Mouse (Mus musculus) C2C12 (cell line): Measurements from ENCODE around the gene Mrpl32.

ENCODE experiments used
- CEBPB ChIP-seq: IDR thresholded peaks from one replicate; pipeline ENCODE4 v1.6.1; 2011; ENCODE audit warnings: low read depth, mild to moderate bottlenecking, control low read depth, moderate library complexity
- CTCF ChIP-seq: IDR thresholded peaks from one replicate; pipeline ENCODE4 v1.5.1; 2011; ENCODE audit not compliant: control insufficient read depth, insufficient read depth, insufficient read length
- FOSL1 ChIP-seq: IDR thresholded peaks from one replicate; pipeline ENCODE4 v1.8.0; 2011; ENCODE audit warnings: mild to moderate bottlenecking, low read length; ENCODE audit not compliant: poor library complexity, insufficient read depth, severe bottlenecking
- MAX ChIP-seq: IDR thresholded peaks from one replicate; pipeline ENCODE4 v1.6.1; 2011; ENCODE audit warnings: mild to moderate bottlenecking, control low read depth
- MYOD1 ChIP-seq: IDR thresholded peaks from one replicate; pipeline ENCODE4 v1.6.1; 2011; ENCODE audit warnings: low read depth; ENCODE audit not compliant: control insufficient read depth, insufficient read length
- MYOG ChIP-seq: IDR thresholded peaks from one replicate; pipeline ENCODE4 v1.6.1; 2011; ENCODE audit not compliant: control insufficient read depth, insufficient read length; ENCODE audit errors: extremely low read depth
- USF1 ChIP-seq: IDR thresholded peaks from one replicate; pipeline ENCODE4 v1.6.1; 2011; ENCODE audit warnings: low read depth, mild to moderate bottlenecking, control low read depth, moderate library complexity

- no peak for TF ChIP-seq CTCF
- TF ChIP-seq USF1 = no peak
- TF ChIP-seq CEBPB = no peak
- peak; percentile 29 for TF ChIP-seq MAX
- no peak for TF ChIP-seq MYOD1
- no peak for TF ChIP-seq MYOG
- no peak for TF ChIP-seq FOSL1
These were observed at the start of gene Mrpl32, which contains the start of gene Psma2 for GRCm38 (mm10) chr13:14612926-14613529.
